Mouse (Mus musculus) C2C12 (cell line): ENCODE measurements around the gene Hgfac. TPM values are rescaled to one million over a fixed set of nuclear protein-coding genes. Genes with fewer than 3 reads are reported as not detected.
A peak's percentile ranks its signal among the peaks of the same experiment; 100 is the strongest.

Source experiments
- H3K27me3 ChIP-seq: one replicate; pipeline ENCODE4 v1.6.1; 2011; ENCODE audit not compliant: control insufficient read depth, insufficient read depth, insufficient read length
- H3K36me3 ChIP-seq: one replicate; pipeline ENCODE4 v1.6.1; 2011; ENCODE audit not compliant: control insufficient read depth, insufficient read depth
- H3K4me3 ChIP-seq: one replicate; pipeline ENCODE4 v1.5.1; 2011; ENCODE audit warnings: mild to moderate bottlenecking, control low read depth; ENCODE audit not compliant: poor library complexity, insufficient read depth, severe bottlenecking
- H3K79me2 ChIP-seq: one replicate; pipeline ENCODE4 v1.6.1; 2011; ENCODE audit not compliant: control insufficient read depth, insufficient read depth
- H3K79me3 ChIP-seq: one replicate; pipeline ENCODE4 v1.6.1; 2011; ENCODE audit warnings: low read depth, control low read depth
- H3ac ChIP-seq: one replicate; pipeline ENCODE3; 2011; ENCODE audit warnings: low read depth; ENCODE audit not compliant: control insufficient read depth, insufficient read length
- CEBPB ChIP-seq: IDR thresholded peaks from one replicate; pipeline ENCODE4 v1.6.1; 2011; ENCODE audit warnings: low read depth, mild to moderate bottlenecking, control low read depth, moderate library complexity
- CTCF ChIP-seq: IDR thresholded peaks from one replicate; pipeline ENCODE4 v1.5.1; 2011; ENCODE audit not compliant: control insufficient read depth, insufficient read depth, insufficient read length
- FOSL1 ChIP-seq: IDR thresholded peaks from one replicate; pipeline ENCODE4 v1.8.0; 2011; ENCODE audit warnings: mild to moderate bottlenecking, low read length; ENCODE audit not compliant: poor library complexity, insufficient read depth, severe bottlenecking
- MAX ChIP-seq: IDR thresholded peaks from one replicate; pipeline ENCODE4 v1.6.1; 2011; ENCODE audit warnings: mild to moderate bottlenecking, control low read depth
- MYOD1 ChIP-seq: IDR thresholded peaks from one replicate; pipeline ENCODE4 v1.6.1; 2011; ENCODE audit warnings: low read depth; ENCODE audit not compliant: control insufficient read depth, insufficient read length
- MYOG ChIP-seq: IDR thresholded peaks from one replicate; pipeline ENCODE4 v1.6.1; 2011; ENCODE audit not compliant: control insufficient read depth, insufficient read length; ENCODE audit errors: extremely low read depth
- USF1 ChIP-seq: IDR thresholded peaks from one replicate; pipeline ENCODE4 v1.6.1; 2011; ENCODE audit warnings: low read depth, mild to moderate bottlenecking, control low read depth, moderate library complexity
- polyA plus RNA-seq: library from polyadenylated mRNA; unstranded; fragments of >200 nt; fragmentation: generic; extraction: Trizol; gene quantifications from one replicate; pipeline ENCODE4 v1.2.1, GENCODE M21; 2012; ENCODE audit warnings: missing spikeins

Gene Hgfac
- polyA plus RNA-seq, 1 experiment = 0.06 TPM

DNA sequence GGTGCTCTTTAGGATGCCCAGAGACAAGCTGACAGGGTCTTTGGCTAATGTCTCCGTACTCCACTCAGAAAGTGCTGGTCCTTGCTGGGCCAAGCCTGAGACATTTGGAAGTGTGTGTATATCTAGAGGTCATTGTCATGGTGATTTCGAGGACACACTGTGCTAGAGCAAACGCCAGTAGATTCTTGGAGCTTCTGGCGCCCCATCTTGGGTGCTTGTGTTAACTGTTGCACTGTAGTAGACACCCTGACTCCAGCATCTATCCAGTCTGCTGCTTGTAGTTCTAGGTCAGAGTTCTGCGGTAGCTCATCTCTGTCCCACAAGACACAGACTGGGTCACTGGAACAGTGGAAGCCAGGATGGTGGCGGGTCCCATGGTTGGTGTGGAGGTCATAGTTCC is 30.5 kb downstream of the Hgfac start:
- H3K4me3 ChIP-seq = no peak overlapping the region
- no peaks in the 10 kb centered on the region for H3K36me3 ChIP-seq
- no peaks in the 10 kb centered on the region for H3K79me2 ChIP-seq
- no peak overlapping the region for H3ac ChIP-seq
- no peaks in the 10 kb centered on the region for H3K79me3 ChIP-seq
- TF ChIP-seq MYOD1 (no peak), CEBPB (no peak), FOSL1 (no peak), MAX (no peak), CTCF (no peak), MYOG (no peak), USF1 (no peak)
- H3K27me3 ChIP-seq = no peaks in the 10 kb centered on the region

DNA sequence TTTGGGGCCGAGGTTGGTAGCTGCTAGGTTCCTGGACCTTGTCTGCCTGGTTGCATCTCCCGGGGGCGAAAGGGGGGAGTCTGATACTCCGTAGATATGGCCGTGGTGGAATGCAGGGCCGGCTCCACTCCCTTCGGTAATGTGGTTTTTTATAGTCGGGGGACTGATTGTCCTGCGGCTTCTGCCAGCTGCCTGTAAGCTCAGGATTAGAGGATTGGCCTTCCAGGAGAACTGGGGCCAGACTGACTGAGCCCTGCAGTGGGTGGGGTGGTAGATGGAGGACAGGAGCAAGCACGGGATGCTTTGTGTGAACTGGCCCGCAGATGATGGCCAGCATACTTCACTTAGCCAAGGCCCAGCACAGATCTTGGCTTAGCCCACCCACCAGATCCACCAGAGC is 31.9 kb downstream of the Hgfac start:
- Histone ChIP-seq H3K79me3 (no peaks in the 10 kb centered on the region), H3K27me3 (no peaks in the 10 kb centered on the region), H3K4me3 (no peak overlapping the region), H3K79me2 (no peaks in the 10 kb centered on the region), H3ac (no peak overlapping the region), H3K36me3 (no peaks in the 10 kb centered on the region)
- no peak for TF ChIP-seq MAX

DNA sequence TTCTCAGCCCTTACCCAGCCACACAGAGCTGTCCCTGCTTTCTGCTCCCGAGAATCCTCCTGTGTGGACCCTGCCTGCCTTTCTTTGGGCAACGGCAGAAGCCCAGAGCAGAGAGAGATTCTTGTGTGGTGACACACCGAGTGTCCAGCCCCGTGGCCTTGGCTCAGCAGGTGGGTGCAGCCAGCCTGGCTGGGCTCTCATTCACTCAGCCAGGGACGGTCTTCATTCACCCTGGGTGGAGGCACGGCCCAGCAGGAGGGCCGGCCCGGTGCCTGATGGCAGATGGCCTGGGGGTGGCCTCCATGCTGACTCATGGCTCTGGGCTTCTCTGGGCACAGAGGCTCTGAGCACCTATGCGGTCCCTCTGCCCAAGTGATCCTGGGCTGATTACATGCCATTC is 32.7 kb downstream of the Hgfac start:
- no peaks in the 10 kb centered on the region for H3K36me3 ChIP-seq
- H3K4me3 ChIP-seq = no peak overlapping the region
- no peak overlapping the region for H3ac ChIP-seq
- no peaks in the 10 kb centered on the region for H3K79me2 ChIP-seq
- H3K79me3 ChIP-seq = no peaks in the 10 kb centered on the region
- peak; percentile 50 for TF ChIP-seq MYOD1
- TF ChIP-seq FOSL1 = no peak
- H3K27me3 ChIP-seq = no peaks in the 10 kb centered on the region

GRCm38 (mm10) chr5:35076369-35076768 is 35.1 kb downstream of the Hgfac start:
- TF ChIP-seq FOSL1 (no peak), USF1 (no peak), MYOD1 (no peak), CTCF (no peak), MYOG (no peak), MAX (no peak), CEBPB (no peak)
- Histone ChIP-seq H3K79me3 (no peaks in the 10 kb centered on the region), H3K36me3 (no peaks in the 10 kb centered on the region), H3K27me3 (no peaks in the 10 kb centered on the region), H3K4me3 (no peak overlapping the region), H3ac (no peak overlapping the region), H3K79me2 (no peaks in the 10 kb centered on the region)

DNA sequence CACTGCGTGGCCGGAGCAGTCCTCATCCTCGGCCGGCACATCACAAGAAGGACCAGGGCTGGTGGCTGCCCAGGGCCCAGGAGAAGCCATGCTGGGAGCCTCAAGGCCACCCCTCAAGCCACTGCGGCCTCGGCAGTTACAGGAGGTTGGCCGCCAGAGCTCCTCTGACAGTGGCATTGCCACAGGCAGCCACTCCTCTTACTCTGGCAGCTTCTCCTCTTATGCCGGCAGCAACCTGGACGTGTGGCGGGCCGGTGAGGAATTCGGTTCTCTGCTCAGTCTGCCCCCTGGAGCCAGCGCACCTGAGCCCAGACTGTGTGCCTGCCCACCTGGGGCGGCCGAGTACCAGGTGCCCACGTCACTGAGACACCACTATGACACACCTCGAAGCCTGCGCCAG is 37.8 kb downstream of the Hgfac start:
- Histone ChIP-seq H3K79me3 (no peaks in the 10 kb centered on the region), H3K79me2 (no peaks in the 10 kb centered on the region), H3K27me3 (no peaks in the 10 kb centered on the region), H3K36me3 (no peaks in the 10 kb centered on the region), H3ac (no peak overlapping the region), H3K4me3 (no peak overlapping the region)
- TF ChIP-seq MAX (no peak), FOSL1 (no peak), MYOD1 (no peak), CEBPB (no peak), CTCF (no peak), USF1 (no peak), MYOG (no peak)

- Histone ChIP-seq H3ac (no peak overlapping the region), H3K79me2 (no peaks in the 10 kb centered on the region), H3K27me3 (no peaks in the 10 kb centered on the region), H3K79me3 (no peaks in the 10 kb centered on the region), H3K36me3 (no peaks in the 10 kb centered on the region), H3K4me3 (no peak overlapping the region)
- TF ChIP-seq CTCF (no peak), MYOD1 (no peak), MAX (no peak), CEBPB (no peak), USF1 (no peak), MYOG (no peak), FOSL1 (no peak)
Measured at GRCm38 (mm10) chr5:35084913-35085312, 43.6 kb downstream of the Hgfac start.
